Mouse (Mus musculus) gastrocnemius, postnatal 4 days (tissue): Measurements from ENCODE around the gene Barx2. TPM values are rescaled to one million over a fixed set of nuclear protein-coding genes. Genes with fewer than 3 reads are reported as not detected.
A peak's percentile ranks its signal among the peaks of the same experiment; 100 is the strongest.
"Not testable (repeated sequence)": the region's sequence is repeated elsewhere in the genome, so short reads cannot be mapped to it uniquely, and the experiment has no call there.

Experiments used
- DNase-seq, 2 experiments: peaks; one replicate each; pipeline ENCODE4 v3.0.0; 2021 to 2022; ENCODE audit warnings: low spot score in 2 of 2, mixed read lengths in 2 of 2
- long read RNA-seq, 2 experiments: library from polyadenylated mRNA; stranded (forward); transcript quantifications; one replicate each; pipeline ENCODE4 v2.0.0; 2021
- total RNA-seq, 2 experiments: library from RNA; stranded (reverse); gene quantifications; 2 replicates each; pipeline ENCODE4 v1.2.3; 2021

Barx2 gene
- 10 to 100 TPM; 13.7 to 13.8 TPM for total RNA-seq
- long read RNA-seq, experiment 1, transcript Barx2-201 (4 exons, 1,968 nt): major isoform, 5 of 6 reads
- long read RNA-seq, experiment 1, partial matches to known transcripts: 0 of 6 reads
- long read RNA-seq, experiment 1, other reads (novel, unspliced or antisense): 1 of 6 reads
- long read RNA-seq, experiment 2, partial matches to known transcripts: 1 of 5 reads
- long read RNA-seq, experiment 2, other reads (novel, unspliced or antisense): 1 of 5 reads

- peak; percentile 29 to 54 for DNase-seq
Measured at GRCm38 (mm10) chr9:31912921-31913738, at the start of gene Barx2. Gene Barx2 (minus strand): TSS chr9:31913462.

GRCm38 (mm10) chr9:31962265-31962664, 49.0 kb upstream of the Barx2 start:
- no peak for DNase-seq

DNA sequence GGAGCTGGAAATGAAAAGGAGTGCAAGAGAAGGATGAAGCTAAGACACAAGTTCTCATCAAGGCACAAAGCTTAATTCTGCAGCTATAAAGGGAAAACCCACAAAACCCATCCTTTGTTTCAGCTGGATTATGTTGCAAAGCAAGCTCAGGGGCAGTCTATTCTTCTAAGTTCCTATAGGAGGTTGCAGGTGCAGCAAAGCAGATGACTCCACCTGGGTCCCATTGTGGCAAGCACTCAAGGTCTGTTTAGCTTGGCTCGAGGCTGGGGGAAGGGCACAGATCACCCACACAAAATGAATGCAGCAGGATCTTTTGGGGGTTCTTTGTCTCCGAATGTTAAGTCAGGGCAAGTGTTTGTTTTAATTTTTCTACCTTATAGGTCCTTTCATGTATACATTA, 47.2 kb upstream of the Barx2 start:
- no peak for DNase-seq

DNA sequence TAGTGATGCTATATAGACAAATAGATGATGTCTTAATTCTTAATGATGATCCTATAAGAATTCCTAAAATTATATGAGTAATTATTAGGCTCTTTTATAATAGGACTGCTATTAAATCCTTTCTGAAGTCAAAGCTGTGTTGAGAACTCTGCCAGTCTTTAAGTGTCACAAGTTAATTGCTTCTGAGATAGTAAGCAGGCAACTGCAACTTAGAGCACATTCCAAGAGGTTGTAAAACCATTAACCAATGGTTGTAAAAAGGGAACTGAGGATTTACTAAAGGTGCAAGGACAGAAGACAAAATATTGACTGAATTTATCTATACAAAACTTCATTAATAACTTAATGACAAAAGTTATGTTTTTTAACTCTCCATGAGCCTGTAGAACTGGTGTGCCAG, 44.9 kb upstream of the Barx2 start:
- DNase-seq: no peak

- DNase-seq: no peak
Measured at GRCm38 (mm10) chr9:31950506-31950905, 37.2 kb upstream of the Barx2 start.

DNA sequence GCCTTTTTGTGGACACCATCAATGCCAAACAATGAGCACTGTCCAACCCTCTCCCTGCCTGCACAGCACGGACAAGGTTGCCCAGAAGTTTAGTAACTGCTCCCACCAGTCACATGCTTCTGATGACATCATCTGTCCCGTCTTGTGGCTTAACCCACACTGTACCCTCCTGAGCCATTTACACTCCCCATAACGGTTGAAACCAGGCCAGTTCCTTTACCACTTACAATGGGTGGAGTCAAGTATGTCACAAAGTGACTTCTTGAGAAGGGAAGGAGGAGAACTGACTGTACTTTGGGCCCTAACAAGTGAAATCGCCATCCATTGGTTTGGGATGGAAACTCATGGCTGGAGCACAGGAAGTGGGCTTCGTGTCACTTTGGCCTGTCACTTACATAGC, 35.8 kb upstream of the Barx2 start:
- DNase-seq: no peak

- DNase-seq: no peak
Measured at GRCm38 (mm10) chr9:31947051-31947450, 33.8 kb upstream of the Barx2 start.

DNA sequence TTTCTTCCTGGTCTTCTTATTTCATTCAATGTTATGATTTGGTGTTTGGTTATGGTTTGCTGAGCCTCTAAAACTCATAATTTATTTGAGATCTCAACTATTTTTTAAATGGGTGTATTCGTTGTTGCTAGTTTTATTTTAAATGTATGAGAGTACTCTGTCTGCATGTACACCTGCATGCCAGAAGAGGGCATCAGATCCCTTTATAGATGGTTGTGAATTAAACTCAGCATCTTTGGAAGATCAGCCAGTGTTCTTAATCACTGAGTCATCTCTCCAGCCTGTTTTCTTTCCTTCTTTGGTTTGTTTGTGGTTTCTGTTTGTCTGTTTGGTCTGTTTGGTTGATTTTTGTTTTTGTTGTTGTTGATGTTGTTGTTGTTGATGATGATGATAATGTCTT, 29.1 kb upstream of the Barx2 start:
- no peak for DNase-seq

GRCm38 (mm10) chr9:31936486-31936885, 23.2 kb upstream of the Barx2 start:
- not testable (repeated sequence) for DNase-seq

DNA sequence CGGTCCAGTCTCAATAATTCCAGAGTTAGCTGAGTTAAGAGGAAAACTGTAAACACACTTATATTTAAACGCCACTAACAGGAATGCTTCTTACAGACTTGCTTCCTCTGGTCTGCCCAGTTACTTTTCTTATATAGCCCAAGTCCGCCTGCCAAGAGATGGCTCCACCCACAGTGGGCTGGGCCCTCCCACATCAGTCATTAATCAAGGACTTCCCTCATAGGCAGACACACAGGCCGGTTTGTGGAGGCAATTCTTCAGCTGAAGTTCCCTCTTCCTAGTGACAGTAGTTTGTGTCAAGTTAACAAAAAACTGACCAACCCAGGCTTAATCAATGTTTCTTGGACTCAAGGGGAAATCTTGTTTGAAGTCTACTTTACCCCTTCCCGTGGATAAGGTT, 18.4 kb upstream of the Barx2 start:
- no peak for DNase-seq

- no peak for DNase-seq
Measured at GRCm38 (mm10) chr9:31931255-31931654, 18.0 kb upstream of the Barx2 start.

- no peak for DNase-seq
Measured at GRCm38 (mm10) chr9:31926766-31927165, 13.5 kb upstream of the Barx2 start.

DNA sequence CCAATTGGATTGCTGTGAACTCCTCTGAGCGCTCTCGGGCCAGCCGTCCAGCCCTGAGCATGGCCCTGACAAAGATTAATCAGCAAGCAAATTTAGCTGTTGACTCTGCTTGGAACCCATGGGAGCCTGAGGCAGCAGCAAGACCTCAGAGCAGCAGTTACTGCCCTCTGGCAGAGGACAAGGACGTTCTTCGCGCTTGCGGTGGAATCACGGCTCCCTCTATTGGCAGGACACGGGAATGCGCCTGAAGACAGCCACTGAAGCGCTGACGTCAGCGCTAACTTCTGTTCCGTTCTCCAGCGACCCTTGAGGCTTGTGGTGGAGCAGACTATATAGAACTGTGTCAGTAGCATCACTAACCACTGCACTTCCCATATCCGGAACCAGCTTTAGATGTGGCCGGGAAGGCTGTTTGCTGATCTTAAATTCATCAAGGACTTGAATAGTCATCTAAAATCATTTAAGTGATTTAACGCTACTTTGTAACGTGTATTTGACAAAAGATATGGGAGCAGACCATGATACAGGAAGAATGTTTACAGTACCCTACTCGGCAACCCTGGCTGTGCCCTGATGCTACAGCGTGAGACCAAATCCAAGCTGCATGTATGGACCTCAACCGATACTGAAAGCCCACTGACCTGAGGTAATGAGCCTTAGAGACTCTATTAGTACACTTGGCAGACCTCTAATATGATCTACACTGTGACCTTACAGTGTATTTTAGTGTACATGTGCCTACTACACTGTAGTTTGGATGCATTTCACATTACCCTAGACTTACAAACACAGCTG, 12.8 kb upstream of the Barx2 start:
- DNase-seq: peak; percentile 78 to 84

GRCm38 (mm10) chr9:31923529-31923928, 10.3 kb upstream of the Barx2 start:
- DNase-seq: no peak

DNA sequence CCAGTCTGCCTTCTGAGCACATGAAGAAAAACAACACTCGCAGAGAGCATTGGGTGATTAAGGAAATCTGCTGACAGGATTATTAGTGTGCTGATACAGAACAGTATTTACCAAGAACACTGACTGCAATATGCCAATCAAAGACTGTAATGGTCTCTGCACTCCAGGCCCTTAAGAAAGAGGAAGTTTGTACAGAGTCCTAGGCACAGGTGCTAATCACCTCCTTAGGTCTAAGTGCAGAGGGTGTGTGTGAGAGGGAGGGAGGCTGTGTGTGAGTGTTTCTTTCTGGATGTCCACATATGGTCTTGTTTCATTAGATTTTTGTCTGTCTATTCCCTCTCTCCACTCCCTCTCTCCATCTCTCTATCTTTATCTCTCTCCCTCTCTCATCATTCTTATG, 6.5 kb upstream of the Barx2 start:
- no peak for DNase-seq

DNA sequence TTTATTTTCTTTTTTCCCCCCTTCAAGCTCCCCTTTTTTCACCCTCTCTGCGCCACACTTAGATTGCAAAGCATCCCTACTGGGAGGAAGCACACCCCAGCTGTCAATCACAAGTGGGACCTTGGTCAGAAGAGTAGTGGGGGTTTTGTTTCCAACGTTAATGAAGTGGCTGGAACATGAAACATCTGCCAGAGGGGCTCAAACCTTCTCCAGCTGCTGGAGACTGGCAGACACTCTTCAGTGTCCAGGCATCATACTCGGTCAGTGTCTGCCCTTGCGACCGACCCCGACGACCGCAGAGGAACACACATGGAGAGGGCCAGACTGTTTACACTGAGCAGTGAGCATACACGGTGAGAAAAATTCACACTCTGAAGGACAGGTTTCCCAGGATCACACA, 3.2 kb upstream of the Barx2 start:
- no peak for DNase-seq

GRCm38 (mm10) chr9:31914871-31915270, 1.6 kb upstream of the Barx2 start:
- DNase-seq: peak in 1 of 2 experiments; percentile 13

DNA sequence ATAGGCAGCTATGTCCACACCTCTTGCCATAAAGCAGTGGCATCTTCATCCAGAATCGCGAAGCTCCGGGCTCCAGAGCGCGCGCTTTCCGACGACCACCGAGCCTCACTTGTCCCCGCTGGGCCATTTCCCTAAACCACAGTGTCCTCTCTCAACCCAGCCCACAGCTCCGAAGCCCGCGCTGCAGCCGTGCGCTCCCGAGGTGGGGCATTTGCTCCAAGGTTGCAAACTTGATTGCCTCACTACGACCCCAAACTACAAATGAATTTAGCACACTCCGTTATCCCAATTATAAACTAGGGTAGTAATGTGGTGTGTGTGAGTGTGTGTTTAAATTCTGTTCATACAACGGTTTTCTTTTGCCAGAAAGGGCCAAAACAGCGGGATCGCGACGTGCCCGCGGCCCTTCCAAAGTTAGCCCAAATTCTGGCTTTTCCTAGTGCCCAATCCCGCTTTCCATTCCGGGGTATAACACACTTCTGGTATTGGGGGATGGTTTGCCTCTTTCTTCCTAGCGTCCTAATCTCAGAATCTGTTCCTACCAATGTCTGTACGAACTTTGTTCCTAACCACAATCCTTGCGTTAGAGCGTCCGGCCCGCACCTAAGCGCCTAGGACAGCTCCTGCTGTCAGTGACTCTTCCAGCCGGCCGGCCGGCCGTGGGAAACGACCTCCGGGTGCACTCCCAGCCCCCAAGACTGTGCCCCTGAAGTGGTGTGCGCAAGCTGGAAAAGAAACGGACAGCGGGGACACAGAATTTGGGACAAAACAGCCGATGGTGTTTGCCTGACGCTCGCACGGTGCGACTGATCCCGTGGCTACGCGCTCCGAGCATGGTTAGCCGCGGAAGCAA, 703 bp upstream of the Barx2 start:
- no peak for DNase-seq

DNA sequence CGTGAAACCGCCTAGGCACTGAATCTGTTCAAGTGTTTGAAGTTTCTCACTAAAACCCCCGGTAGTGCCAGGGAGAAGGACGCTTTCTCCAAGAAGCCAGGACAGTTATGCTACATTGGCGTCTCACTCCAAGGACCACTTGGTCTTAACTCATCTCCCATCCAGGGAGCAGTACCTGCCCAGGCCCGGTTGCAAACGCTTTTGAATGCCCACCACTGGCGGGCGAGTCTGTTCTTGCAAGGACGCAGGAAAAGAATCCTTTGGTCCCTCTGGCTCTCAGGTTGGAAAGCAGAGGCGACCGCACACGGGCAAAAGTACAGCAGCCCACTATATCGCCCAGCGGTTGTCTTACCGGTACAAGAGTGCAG, 725 bp downstream of the Barx2 start:
- no peak for DNase-seq

DNA sequence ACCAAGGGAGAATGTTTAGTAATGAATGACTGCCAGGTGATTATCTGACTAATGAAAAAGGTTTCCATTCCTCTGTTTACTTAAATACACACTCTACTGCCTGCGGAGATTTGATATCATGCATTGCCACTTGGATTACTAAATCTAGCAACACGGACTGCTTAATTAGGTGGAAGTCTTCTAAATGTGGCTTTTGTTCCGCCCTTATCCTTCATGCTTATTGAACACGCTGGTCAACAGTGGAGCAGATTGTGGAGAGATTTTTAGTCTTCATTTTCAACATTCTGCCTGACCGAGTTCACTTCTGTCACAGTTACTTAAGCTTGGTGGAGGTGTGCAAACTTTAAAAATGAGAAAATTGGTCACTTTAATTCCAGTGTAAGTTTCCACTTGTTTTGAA, 3.0 kb downstream of the Barx2 start:
- DNase-seq: no peak

DNA sequence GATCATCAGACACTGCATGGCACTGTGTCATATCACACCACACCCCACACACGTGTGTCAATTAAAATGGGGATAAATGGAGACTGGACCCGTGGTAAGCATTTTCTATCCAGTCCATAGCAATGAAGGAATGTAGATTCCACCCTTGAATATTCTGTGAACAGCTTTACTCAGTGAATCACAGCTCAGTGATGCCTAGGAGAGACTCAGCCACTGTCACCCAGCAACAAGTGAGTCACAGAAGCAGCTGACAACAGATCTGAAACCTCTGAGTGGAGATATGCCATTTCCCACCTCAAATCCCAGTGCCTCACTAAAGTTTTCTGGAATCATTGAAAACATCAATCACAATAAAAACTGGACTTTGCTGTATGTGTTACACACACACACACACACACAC, 11.5 kb downstream of the Barx2 start:
- no peak for DNase-seq
